In the genomic region with DNA sequence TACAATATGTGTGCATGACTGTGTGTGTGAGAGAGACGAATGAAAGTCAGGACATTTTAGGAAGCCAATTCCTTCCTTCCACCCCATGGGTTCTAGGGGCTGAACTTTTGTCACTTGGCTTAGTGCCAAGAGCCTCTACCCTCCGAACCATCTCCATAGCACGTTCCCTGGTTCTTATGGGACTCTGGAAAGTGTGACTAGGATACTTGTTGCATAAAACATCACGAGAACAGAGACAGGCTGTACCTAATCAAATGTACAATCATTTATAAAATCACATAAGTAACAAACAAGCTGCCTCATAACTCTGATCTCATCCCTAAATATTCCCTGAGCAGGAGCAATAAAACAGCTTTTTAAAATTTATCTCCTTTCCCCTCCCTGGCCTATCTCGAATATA, we compare ENCODE assay signal across 15 mouse cellular contexts.
"Had no signal": no experiment of that assay in that cellular context is flagged by ENCODE, and none has a peak within 500 bp of the region (broad histone marks: within the 10 kb centered on the region; RNA-seq: fewer than 3 reads in every experiment).

No protein-coding gene starts in this region.

- H3K4me3 ChIP-seq: neural tube, embryonic 13.5 days; neural tube, embryonic 15.5 days; stomach, embryonic 15.5 days had no signal

- H3K9ac ChIP-seq: neural tube, embryonic 13.5 days; neural tube, embryonic 15.5 days; stomach, embryonic 15.5 days had no signal

- H3K4me1 ChIP-seq: neural tube, embryonic 13.5 days; neural tube, embryonic 15.5 days; stomach, embryonic 15.5 days had no signal

- H3K4me2 ChIP-seq: neural tube, embryonic 13.5 days; neural tube, embryonic 15.5 days; stomach, embryonic 15.5 days had no signal

- H3K36me3 ChIP-seq: neural tube, embryonic 13.5 days; neural tube, embryonic 15.5 days; stomach, embryonic 15.5 days had no signal

- H3K27me3 ChIP-seq: neural tube, embryonic 13.5 days; neural tube, embryonic 15.5 days; stomach, embryonic 15.5 days had no signal

- DNase-seq: retina, postnatal 1 day; right cerebral cortex, postnatal 14 days; right cerebral cortex, postnatal 25 days; right cerebral cortex, postnatal 4 days; spleen, adult 18-20 months; thymus, adult 18-20 months; thymus, adult 2 months; thymus, postnatal 14 days; thymus, postnatal 25 days; thymus, postnatal 36 days; thymus, postnatal 4 days had no signal

- H3K27ac ChIP-seq: neural tube, embryonic 13.5 days; neural tube, embryonic 15.5 days; stomach, embryonic 15.5 days; stomach, postnatal 0 days had no signal

- H3K9me3 ChIP-seq: neural tube, embryonic 13.5 days; neural tube, embryonic 15.5 days; stomach, embryonic 15.5 days had no signal
